Mouse (Mus musculus) left cerebral cortex, adult 8-10 months (tissue): ENCODE data around the gene Lonp2. TPM values are rescaled to one million over a fixed set of nuclear protein-coding genes. Genes with fewer than 3 reads are reported as not detected.

Source experiments
- DNase-seq, 2 experiments: peaks; one replicate each; pipeline ENCODE4 v3.0.0; 2022; ENCODE audit warnings: low spot score in 2 of 2
- total RNA-seq, 4 experiments: library from RNA; stranded (reverse); gene quantifications; 2 replicates each; pipeline ENCODE4 v1.2.4; 2022

Lonp2 gene
- 10 to 100 TPM; 68.3 to 80.2 (median 71.0) TPM for total RNA-seq

- DNase-seq, result peak; percentile 87 to 97
These were observed at the start of gene Lonp2 for GRCm38 (mm10) chr8:86623911-86624731. TSS of gene Lonp2 (plus strand) at chr8:86624043.

GRCm38 (mm10) chr8:86577547-86577946 is 46.3 kb upstream of the Lonp2 start:
- DNase-seq, result no peak

GRCm38 (mm10) chr8:86578076-86578475 is 45.8 kb upstream of the Lonp2 start:
- DNase-seq, result peak in 1 of 2 experiments; percentile 82

GRCm38 (mm10) chr8:86578693-86579092 is 45.1 kb upstream of the Lonp2 start:
- DNase-seq, result no peak

- no peak for DNase-seq
These were observed 43.4 kb upstream of the Lonp2 start, which contains the start of gene Abcc12 for GRCm38 (mm10) chr8:86580458-86580857. TSS of gene Abcc12 (minus strand) at chr8:86580686.

GRCm38 (mm10) chr8:86581921-86582331 is 41.9 kb upstream of the Lonp2 start:
- no peak for DNase-seq

- DNase-seq, result peak; percentile 67 to 68
These were observed 38.7 kb upstream of the Lonp2 start for GRCm38 (mm10) chr8:86585118-86585517.

- DNase-seq, result peak; percentile 54 to 63
These were observed 38.3 kb upstream of the Lonp2 start for GRCm38 (mm10) chr8:86585532-86585931.

GRCm38 (mm10) chr8:86586058-86586457 is 37.8 kb upstream of the Lonp2 start:
- DNase-seq, result no peak

- DNase-seq, result no peak
These were observed 37.2 kb upstream of the Lonp2 start for GRCm38 (mm10) chr8:86586642-86587041.

GRCm38 (mm10) chr8:86588338-86588737 is 35.5 kb upstream of the Lonp2 start:
- DNase-seq, result no peak

- DNase-seq, result no peak
These were observed 30.7 kb upstream of the Lonp2 start for GRCm38 (mm10) chr8:86593099-86593498.

- DNase-seq, result no peak
These were observed 29.6 kb upstream of the Lonp2 start for GRCm38 (mm10) chr8:86594159-86594796.

GRCm38 (mm10) chr8:86595671-86596070 is 28.2 kb upstream of the Lonp2 start:
- no peak for DNase-seq

GRCm38 (mm10) chr8:86597681-86598080 is 26.2 kb upstream of the Lonp2 start:
- no peak for DNase-seq

- no peak for DNase-seq
These were observed 24.5 kb upstream of the Lonp2 start for GRCm38 (mm10) chr8:86599299-86599698.

GRCm38 (mm10) chr8:86600311-86600710 is 23.5 kb upstream of the Lonp2 start:
- no peak for DNase-seq

GRCm38 (mm10) chr8:86603174-86603573 is 20.7 kb upstream of the Lonp2 start:
- no peak for DNase-seq

- DNase-seq, result no peak
These were observed 19.2 kb upstream of the Lonp2 start for GRCm38 (mm10) chr8:86604676-86605075.

GRCm38 (mm10) chr8:86613798-86614197 is 10.0 kb upstream of the Lonp2 start:
- DNase-seq, result no peak

GRCm38 (mm10) chr8:86615095-86615769 is 8.6 kb upstream of the Lonp2 start:
- DNase-seq, result no peak

- DNase-seq, result no peak
These were observed 6.0 kb upstream of the Lonp2 start for GRCm38 (mm10) chr8:86617759-86618387.
